Comparison of ENCODE assay signal across 20 mouse cellular contexts in genomic region chr1:43537021-43537420, GRCm38 (mm10).
"Had no signal": no experiment of that assay in that cellular context is flagged by ENCODE, and none has a peak within 500 bp of the region (broad histone marks: within the 10 kb centered on the region; RNA-seq: fewer than 3 reads in every experiment).

No protein-coding gene starts in this region.

- H3K27ac ChIP-seq: limb, embryonic 10.5 days; limb, embryonic 13.5 days; liver, embryonic 12.5 days; liver, embryonic 15.5 days; lung, embryonic 15.5 days; midbrain, embryonic 12.5 days; midbrain, embryonic 15.5 days; neural tube, embryonic 13.5 days; stomach, embryonic 15.5 days had no signal

- H3K4me3 ChIP-seq: limb, embryonic 10.5 days; limb, embryonic 13.5 days; liver, embryonic 12.5 days; liver, embryonic 15.5 days; lung, embryonic 15.5 days; midbrain, embryonic 12.5 days; midbrain, embryonic 15.5 days; neural tube, embryonic 13.5 days; stomach, embryonic 15.5 days had no signal

- ATAC-seq: liver, embryonic 12.5 days; midbrain, embryonic 15.5 days had no signal

- DNase-seq: kidney, adult 8-10 months; kidney, postnatal 14 days; kidney, postnatal 4 days; liver; lung, adult 18-20 months; lung, postnatal 10 days; lung, postnatal 4 days; retina, postnatal 1 day; right cerebral cortex, postnatal 25 days; spleen, adult 18-20 months; thymus, postnatal 36 days had no signal

- H3K27me3 ChIP-seq: limb, embryonic 13.5 days; liver, embryonic 12.5 days; liver, embryonic 15.5 days; lung, embryonic 15.5 days; midbrain, embryonic 12.5 days; midbrain, embryonic 15.5 days; neural tube, embryonic 13.5 days; stomach, embryonic 15.5 days had no signal

- H3K36me3 ChIP-seq: liver, embryonic 15.5 days; midbrain, embryonic 15.5 days had no signal

- H3K4me2 ChIP-seq: limb, embryonic 13.5 days; liver, embryonic 12.5 days; liver, embryonic 15.5 days; lung, embryonic 15.5 days; midbrain, embryonic 12.5 days; midbrain, embryonic 15.5 days; neural tube, embryonic 13.5 days; stomach, embryonic 15.5 days had no signal

- H3K9ac ChIP-seq: limb, embryonic 13.5 days; liver, embryonic 12.5 days; liver, embryonic 15.5 days; lung, embryonic 15.5 days; midbrain, embryonic 12.5 days; midbrain, embryonic 15.5 days; neural tube, embryonic 13.5 days; stomach, embryonic 15.5 days had no signal

- H3K4me1 ChIP-seq: stomach, embryonic 15.5 days had no signal

- H3K9me3 ChIP-seq: limb, embryonic 10.5 days; limb, embryonic 13.5 days; liver, embryonic 12.5 days; liver, embryonic 15.5 days; lung, embryonic 15.5 days; midbrain, embryonic 12.5 days; midbrain, embryonic 15.5 days; neural tube, embryonic 13.5 days; stomach, embryonic 15.5 days had no signal
